Mouse (Mus musculus): ENCODE data around the gene Slc16a8. TPM values are rescaled to one million over a fixed set of nuclear protein-coding genes. Genes with fewer than 3 reads are reported as not detected.

Slc16a8 gene
- not detected for total RNA-seq (2023)

GRCm38 (mm10) chr15:79254661-79255060, at the start of gene Slc16a8:
Gene Slc16a8, minus strand, starts transcription at chr15:79254761.

GRCm38 (mm10) chr15:79285399-79285798, 30.8 kb upstream of the Slc16a8 start, which contains the start of gene Baiap2l2:
Gene Baiap2l2, minus strand, starts transcription at chr15:79285537.

GRCm38 (mm10) chr15:79229058-79229821, 25.3 kb downstream of the Slc16a8 start, which contains the start of the genes Pick1 and Gm49486:
Gene Pick1, plus strand, starts transcription at chr15:79229173.
Gene Gm49486, plus strand, starts transcription at chr15:79229391.

Other genes with a start within 250 kb of the Slc16a8 start
- gene H1f0, start 226.3 kb downstream of the Slc16a8 start, total RNA-seq (2023), result 1 to 10 TPM; 1.9 to 2.1 TPM
- not detected for gene Galr3, start 212.9 kb downstream of the Slc16a8 start, total RNA-seq (2023)
- 10 to 100 TPM; 38.2 to 38.8 TPM for gene Ankrd54, start 191.9 kb downstream of the Slc16a8 start, total RNA-seq (2023)
- 100 to 1,000 TPM; 114 to 115 TPM for gene Eif3l, start 179.6 kb downstream of the Slc16a8 start, total RNA-seq (2023)
- 10 to 100 TPM; 50.9 to 53.1 TPM for gene Micall1, start 145.9 kb downstream of the Slc16a8 start, total RNA-seq (2023)
- 10 to 100 TPM; 56.6 to 57.0 TPM for gene Polr2f, start 113.8 kb downstream of the Slc16a8 start, total RNA-seq (2023)
- gene 1700088E04Rik, start 113.5 kb downstream of the Slc16a8 start, total RNA-seq (2023), result not detected
- gene Sox10, start 89.5 kb downstream of the Slc16a8 start, total RNA-seq (2023), result not detected
- gene Pick1, start 25.6 kb downstream of the Slc16a8 start, total RNA-seq (2023), result 10 to 100 TPM; 38.4 to 39.1 TPM
- gene Gm49486, start 25.4 kb downstream of the Slc16a8 start, total RNA-seq (2023), result 1 to 10 TPM; 1.1 to 1.6 TPM
- gene Baiap2l2, start 30.8 kb upstream of the Slc16a8 start, total RNA-seq (2023), result not detected
- gene Pla2g6, start 73.6 kb upstream of the Slc16a8 start, total RNA-seq (2023), result 10 to 100 TPM; 13.9 to 17.1 TPM
- 10 to 100 TPM; 19.4 to 43.8 TPM for gene Maff, start 91.9 kb upstream of the Slc16a8 start, total RNA-seq (2023)
- 10 to 100 TPM; 34.2 to 39.4 TPM for gene Tmem184b, start 148.8 kb upstream of the Slc16a8 start, total RNA-seq (2023)
- gene Csnk1e, start 200.8 kb upstream of the Slc16a8 start, total RNA-seq (2023), result 10 to 100 TPM; 25.2 to 39.6 TPM

Data from B cell, adult 67 days (primary cell).